Mouse (Mus musculus) Patski (cell line): ENCODE measurements around the gene Olfr462. TPM values are rescaled to one million over a fixed set of nuclear protein-coding genes. Genes with fewer than 3 reads are reported as not detected.

Experiments used
- ATAC-seq: fragments of 100-300 bp; one replicate; pipeline ENCODE4 v1.8.0; 2021
- CTCF ChIA-PET: fragments of 350-600 bp; sonication (Branson Sonifier 250); formaldehyde crosslinking; loops from one replicate; lab custom pipeline; 2022; ENCODE audit warnings: inconsistent platforms; lab: Charles Lee
- POLR2A ChIA-PET: fragments of 350-600 bp; sonication (Branson Sonifier 250); formaldehyde crosslinking; loops from one replicate; lab custom pipeline; 2022; ENCODE audit warnings: antibody characterized with exemption, inconsistent platforms; lab: Charles Lee
- DNase-seq: peaks from one replicate; pipeline ENCODE4 v3.0.0-alpha.2; 2011; ENCODE audit warnings: low read depth, low spot score
- H3K27me3 ChIP-seq: fragments of 371-371 bp; one replicate; pipeline ENCODE4 v1.5.1; 2021
- CTCF ChIP-seq: fragments of 100-300 bp; IDR thresholded peaks from one replicate; pipeline ENCODE4 v1.5.1; 2021
- in situ Hi-C: fragments of 300-500 bp; cut with MboI; formaldehyde crosslinking; loops from 3 replicates; pipeline ENCODE4 v1.11.1; 2018; ENCODE audit warnings: low pct_unique_long_range_greater_than_20kb, mixed read lengths
- polyA plus RNA-seq: library from polyadenylated mRNA; unstranded; gene quantifications from one replicate; pipeline ENCODE4 v1.2.3, GENCODE M21; 2021

Olfr462 gene
- polyA plus RNA-seq: not detected

- peaks cover 8% of the 10 kb centered on the region for H3K27me3 ChIP-seq
- ChIA-PET CTCF (no interaction called here), POLR2A (no interaction called here)
- ATAC-seq: no peak
- no peak for TF ChIP-seq CTCF
- DNase-seq: no peak
- in situ Hi-C loops: no loop called here
Observed at GRCm38 (mm10) chr11:87892168-87892567, at the start of gene Olfr462. Olfr462 (minus strand) TSS chr11:87892268.

- ChIA-PET CTCF (no interaction called here), POLR2A (no interaction called here)
- no peak for TF ChIP-seq CTCF
- in situ Hi-C loops: no loop called here
- ATAC-seq (no peak), DNase-seq (no peak)
- H3K27me3 ChIP-seq: peaks cover 9% of the 10 kb centered on the region
Observed at GRCm38 (mm10) chr11:87935467-87935866, 43.4 kb upstream of the Olfr462 start.

GRCm38 (mm10) chr11:87933731-87934130 is 41.7 kb upstream of the Olfr462 start:
- in situ Hi-C loops: no loop called here
- ChIA-PET CTCF (no interaction called here), POLR2A (interaction anchor here (0.6 kb wide), 1 partner anchor 139 kb away, joined by 3 read pairs; no protein-coding TSS in a partner anchor)
- no peak for TF ChIP-seq CTCF
- DNase-seq: no peak
- peaks cover 9% of the 10 kb centered on the region for H3K27me3 ChIP-seq
- no peak for ATAC-seq

GRCm38 (mm10) chr11:87930348-87930747 is 38.3 kb upstream of the Olfr462 start:
- CTCF ChIA-PET: no interaction called here
- peaks cover 14% of the 10 kb centered on the region for H3K27me3 ChIP-seq
- DNase-seq (no peak), ATAC-seq (no peak)
- POLR2A ChIA-PET: no interaction called here
- TF ChIP-seq CTCF: no peak
- in situ Hi-C loops: no loop called here

- H3K27me3 ChIP-seq: peaks cover 22% of the 10 kb centered on the region
- ChIA-PET CTCF (no interaction called here), POLR2A (no interaction called here)
- ATAC-seq (no peak), DNase-seq (no peak)
- no peak for TF ChIP-seq CTCF
- in situ Hi-C loops: no loop called here
Observed at GRCm38 (mm10) chr11:87920966-87921365, 28.9 kb upstream of the Olfr462 start, which contains the start of gene Olfr464. Olfr464 (minus strand) TSS chr11:87920967.

GRCm38 (mm10) chr11:87920301-87920700 is 28.2 kb upstream of the Olfr462 start:
- in situ Hi-C loops: no loop called here
- no peak for TF ChIP-seq CTCF
- H3K27me3 ChIP-seq: peaks cover 21% of the 10 kb centered on the region
- ChIA-PET POLR2A (no interaction called here), CTCF (no interaction called here)
- ATAC-seq: no peak
- no peak for DNase-seq

GRCm38 (mm10) chr11:87916005-87916404 is 23.9 kb upstream of the Olfr462 start:
- no peak for TF ChIP-seq CTCF
- DNase-seq (no peak), ATAC-seq (no peak)
- in situ Hi-C loops: no loop called here
- H3K27me3 ChIP-seq: peaks cover 25% of the 10 kb centered on the region
- ChIA-PET CTCF (no interaction called here), POLR2A (no interaction called here)

GRCm38 (mm10) chr11:87904331-87904730 is 12.3 kb upstream of the Olfr462 start:
- CTCF ChIA-PET: no interaction called here
- no peak for ATAC-seq
- no peak for DNase-seq
- no peak for TF ChIP-seq CTCF
- in situ Hi-C loops: no loop called here
- H3K27me3 ChIP-seq: peaks cover 13% of the 10 kb centered on the region
- POLR2A ChIA-PET: no interaction called here

- POLR2A ChIA-PET: no interaction called here
- CTCF ChIA-PET: no interaction called here
- peaks cover 6% of the 10 kb centered on the region for H3K27me3 ChIP-seq
- ATAC-seq (no peak), DNase-seq (no peak)
- in situ Hi-C loops: no loop called here
- no peak for TF ChIP-seq CTCF
Observed at GRCm38 (mm10) chr11:87897287-87897686, 5.2 kb upstream of the Olfr462 start, which contains the start of gene Olfr463. Olfr463 (minus strand) TSS chr11:87897387.

GRCm38 (mm10) chr11:87884856-87885255 is 7.2 kb downstream of the Olfr462 start:
- H3K27me3 ChIP-seq: peaks cover 20% of the 10 kb centered on the region
- in situ Hi-C loops: no loop called here
- no peak for TF ChIP-seq CTCF
- ATAC-seq: no peak
- ChIA-PET POLR2A (no interaction called here), CTCF (no interaction called here)
- DNase-seq: no peak

GRCm38 (mm10) chr11:87883493-87883892 is 8.6 kb downstream of the Olfr462 start:
- no peak for TF ChIP-seq CTCF
- ChIA-PET CTCF (no interaction called here), POLR2A (no interaction called here)
- ATAC-seq: no peak
- no peak for DNase-seq
- peaks cover 20% of the 10 kb centered on the region for H3K27me3 ChIP-seq
- in situ Hi-C loops: no loop called here

GRCm38 (mm10) chr11:87881714-87882113 is 10.4 kb downstream of the Olfr462 start:
- H3K27me3 ChIP-seq: peaks cover 15% of the 10 kb centered on the region
- ATAC-seq (no peak), DNase-seq (no peak)
- ChIA-PET POLR2A (no interaction called here), CTCF (no interaction called here)
- in situ Hi-C loops: no loop called here
- no peak for TF ChIP-seq CTCF
